Mouse (Mus musculus) brain, embryonic 14.5 days (tissue): ENCODE results near the gene Actn1.

ENCODE experiments used
- CTCF ChIP-seq: fragments of 200-500 bp; IDR thresholded peaks from 2 replicates; pipeline ENCODE4 v1.5.1; 2012; ENCODE audit warnings: inconsistent platforms, mild to moderate bottlenecking, moderate library complexity, borderline replicate concordance; ENCODE audit not compliant: insufficient read depth, insufficient read length; ENCODE audit errors: extremely low read depth
- POLR2A ChIP-seq: fragments of 200-500 bp; IDR thresholded peaks from 2 replicates; pipeline ENCODE4 v1.6.1; 2012; ENCODE audit warnings: mild to moderate bottlenecking, inconsistent platforms, borderline replicate concordance; ENCODE audit not compliant: poor library complexity, insufficient read depth, insufficient read length, severe bottlenecking; ENCODE audit errors: extremely low read depth

GRCm38 (mm10) chr12:80307556-80307955, 47.4 kb upstream of the Actn1 start:
- no peak for TF ChIP-seq CTCF
- TF ChIP-seq POLR2A = no peak
